Mouse (Mus musculus) liver, embryonic 14.5 days (tissue): Measurements from ENCODE around the gene Pom121l2. TPM values are rescaled to one million over a fixed set of nuclear protein-coding genes. Genes with fewer than 3 reads are reported as not detected.

Experiments used
- ATAC-seq: fragments of 200-750 bp; cut with Nextera tagmentation; 2 replicates; pipeline ENCODE4 v1.8.0; 2017; ENCODE audit warnings: moderate number of reproducible peaks, mild to moderate bottlenecking, moderate library complexity; ENCODE audit not compliant: insufficient read depth
- DNase-seq, 3 experiments: peaks; one replicate each; pipeline ENCODE4 v3.0.0-alpha.2; 2012 to 2013; ENCODE audit warnings: low read depth in 3 of 3, low spot score in 3 of 3
- H3K27ac ChIP-seq: fragments of 300-500 bp; sonication (generic); 2 replicates; pipeline ENCODE4 v1.5.1; 2014; ENCODE audit warnings: moderate library complexity, mild to moderate bottlenecking, control low read depth, inconsistent platforms
- H3K27me3 ChIP-seq: fragments of 300-500 bp; sonication (generic); 2 replicates; pipeline ENCODE4 v1.6.1; 2014; ENCODE audit warnings: mild to moderate bottlenecking, low read length, moderate library complexity; ENCODE audit not compliant: control insufficient read depth, insufficient read depth
- H3K36me3 ChIP-seq: fragments of 300-500 bp; sonication (generic); replicated peaks from 2 replicates; pipeline ENCODE4 v1.6.1; 2014; ENCODE audit warnings: low read depth; ENCODE audit not compliant: control insufficient read depth, insufficient read depth
- H3K4me1 ChIP-seq, 2 experiments: fragments of 200-500 bp in 1 of 2; fragments of 300-500 bp in 1 of 2; sonication (generic) in 1 of 2; replicated peaks; 2 replicates each; pipeline ENCODE4 v1.6.1; 2012 to 2014; ENCODE audit warnings: antibody characterized with exemption in 1 of 2, inconsistent platforms in 1 of 2, low read length in 1 of 2; ENCODE audit not compliant: control insufficient read depth in 2 of 2, insufficient read depth in 2 of 2
- H3K4me2 ChIP-seq: fragments of 300-500 bp; sonication (generic); 2 replicates; pipeline ENCODE4 v1.6.1; 2014; ENCODE audit warnings: low read depth, mild to moderate bottlenecking, control low read depth, moderate library complexity
- H3K4me3 ChIP-seq, 2 experiments: fragments of 200-500 bp in 1 of 2; fragments of 300-500 bp in 1 of 2; sonication (generic) in 1 of 2; 2 replicates each; pipeline ENCODE4 v1.5.1; 2012 to 2014; ENCODE audit warnings: low read depth in 2 of 2, low read length in 2 of 2, mild to moderate bottlenecking in 2 of 2, control low read depth in 1 of 2, inconsistent platforms in 1 of 2, moderate library complexity in 1 of 2; ENCODE audit not compliant: insufficient read depth in 1 of 2
- H3K9ac ChIP-seq: fragments of 300-500 bp; sonication (generic); replicated peaks from 2 replicates; pipeline ENCODE4 v1.6.1; 2014; ENCODE audit warnings: mild to moderate bottlenecking, control low read depth, moderate library complexity
- H3K9me3 ChIP-seq: fragments of 300-500 bp; sonication (generic); 2 replicates; pipeline ENCODE4 v1.6.1; 2016; ENCODE audit warnings: low read length, mixed read lengths; ENCODE audit not compliant: control insufficient read depth
- CTCF ChIP-seq: IDR thresholded peaks from 2 replicates; pipeline ENCODE4 v1.5.1; 2016; ENCODE audit warnings: antibody characterized with exemption, low read depth, control low read depth
- EP300 ChIP-seq: IDR thresholded peaks from 2 replicates; pipeline ENCODE4 v1.6.1; 2016; ENCODE audit warnings: antibody characterized with exemption, low read depth
- WGBS: fragments of 180-500 bp; shearing (Covaris S2); extraction: QIAGEN DNeasy Blood & Tissue Kit; methylation state at CpG from one replicate; pipeline ENCODE4 v1.1.7; 2014; ENCODE audit not compliant: insufficient replicate concordance; 5-methylcytosine and 5-hydroxymethylcytosine counted together
- polyA plus RNA-seq, 2 experiments: library from polyadenylated mRNA; depleted of rRNA in 1 of 2; stranded (reverse) in 1 of 2; unstranded in 1 of 2; fragments of >200 nt; fragmentation: Nextera tagmentation in 1 of 2; extraction: Ambion mirVana in 1 of 2; gene quantifications; 2 replicates each; pipeline versions ENCODE4 v1.2.1 to v1.2.3; 2012 to 2014

Gene Pom121l2
- not detected in 2 replicates for polyA plus RNA-seq (2012; rRNA removed)
- polyA plus RNA-seq (2014; fragmentation: Nextera tagmentation; extraction: Ambion mirVana) = not detected in 2 replicates

- Histone ChIP-seq H3K36me3 (no peaks in the 10 kb centered on the region), H3K4me3 (peak within 1 kb of the TSS; percentile 21 to 42), H3K27me3 (peaks cover 55% of the 10 kb centered on the region), H3K27ac (no peak within 1 kb of the TSS), H3K4me2 (peak within 1 kb of the TSS; percentile 58), H3K9me3 (no peaks in the 10 kb centered on the region), H3K4me1 (no peaks in the 10 kb centered on the region), H3K9ac (no peak within 1 kb of the TSS)
- no peak for ATAC-seq
- under 1% methylated on average over 58 of the region's 58 CpGs for WGBS
- no peak for TF ChIP-seq EP300
- no peak for TF ChIP-seq CTCF
- no peak for DNase-seq
Measured at GRCm38 (mm10) chr13:21980981-21981802, at the start of gene Pom121l2. Gene Pom121l2 (plus strand): TSS chr13:21981194.

GRCm38 (mm10) chr13:21931740-21932139 lies 49.3 kb upstream of the Pom121l2 start:
- H3K4me3 ChIP-seq = no peak overlapping the region
- no peak overlapping the region for H3K27ac ChIP-seq
- DNase-seq (no peak), ATAC-seq (no peak)
- H3K36me3 ChIP-seq = no peaks in the 10 kb centered on the region
- H3K4me1 ChIP-seq = peaks cover 13 to 23% of the 10 kb centered on the region in 2 experiments
- 57% methylated on average over 6 of the region's 6 CpGs for WGBS
- peak overlapping the region; percentile 43 for H3K4me2 ChIP-seq
- no peaks in the 10 kb centered on the region for H3K9me3 ChIP-seq
- H3K27me3 ChIP-seq = no peaks in the 10 kb centered on the region
- H3K9ac ChIP-seq = no peak overlapping the region
- no peak for TF ChIP-seq EP300
- TF ChIP-seq CTCF = no peak

GRCm38 (mm10) chr13:21933626-21934548 lies 47.1 kb upstream of the Pom121l2 start:
- H3K4me1 ChIP-seq = peaks cover 13 to 28% of the 10 kb centered on the region in 2 experiments
- DNase-seq = no peak
- H3K9ac ChIP-seq = peak overlapping the region; percentile 51
- H3K27me3 ChIP-seq = no peaks in the 10 kb centered on the region
- H3K4me3 ChIP-seq = peak overlapping the region; percentile 41 to 90
- no peaks in the 10 kb centered on the region for H3K36me3 ChIP-seq
- TF ChIP-seq EP300 (no peak), CTCF (no peak)
- peak overlapping the region; percentile 50 for H3K27ac ChIP-seq
- peak overlapping the region; percentile 66 for H3K4me2 ChIP-seq
- H3K9me3 ChIP-seq = no peaks in the 10 kb centered on the region
- peak; percentile 27; the same call in 1 of the 2 replicates for ATAC-seq
- WGBS = 5% methylated on average over 28 of the region's 28 CpGs

GRCm38 (mm10) chr13:21934982-21935791 lies 45.8 kb upstream of the Pom121l2 start:
- H3K4me3 ChIP-seq = peak overlapping the region; percentile 41 to 73; a peak in 3 of 4 replicates
- no peak for TF ChIP-seq EP300
- TF ChIP-seq CTCF = no peak
- 9% methylated on average over 17 of the region's 17 CpGs for WGBS

More at GRCm38 (mm10) chr13:21934982-21935791, 45.8 kb upstream of the Pom121l2 start:
- ATAC-seq (no peak), DNase-seq (peak in 1 of 3 experiments; percentile 64)
- no peak overlapping the region; the same call in 1 of the 2 replicates for H3K27ac ChIP-seq
- peaks cover 13 to 28% of the 10 kb centered on the region in 2 experiments for H3K4me1 ChIP-seq
- H3K9me3 ChIP-seq = no peaks in the 10 kb centered on the region
- H3K4me2 ChIP-seq = peak overlapping the region; percentile 66
- H3K9ac ChIP-seq = no peak overlapping the region
- H3K36me3 ChIP-seq = no peaks in the 10 kb centered on the region
- no peaks in the 10 kb centered on the region for H3K27me3 ChIP-seq
